Mouse (Mus musculus): ENCODE measurements around the gene Samt1.
"Not testable (repeated sequence)": the region's sequence is repeated elsewhere in the genome, so short reads cannot be mapped to it uniquely, and the experiment has no call there.

The Samt1 gene

GRCm38 (mm10) chrX:154012540-154012939, at the start of gene Samt1:
Gene Samt1, minus strand, starts transcription at chrX:154012640.
- not testable (repeated sequence) for DNase-seq (ENCODE audit: low read depth)

- DNase-seq (ENCODE audit: low read depth): not testable (repeated sequence)
These were observed 42.5 kb upstream of the Samt1 start, which contains the start of gene Gm10057 for GRCm38 (mm10) chrX:154054939-154055338. Gene Gm10057, minus strand, starts transcription at chrX:154055039.

- not testable (repeated sequence) for DNase-seq (ENCODE audit: low read depth)
These were observed 21.3 kb upstream of the Samt1 start, which contains the start of gene 4921511M17Rik for GRCm38 (mm10) chrX:154033727-154034126. Gene 4921511M17Rik, minus strand, starts transcription at chrX:154033827.

GRCm38 (mm10) chrX:153976914-153977313, 35.5 kb downstream of the Samt1 start:
- not testable (repeated sequence) for DNase-seq (ENCODE audit: low read depth)

- not testable (repeated sequence) for DNase-seq (ENCODE audit: low read depth)
These were observed 36.0 kb downstream of the Samt1 start for GRCm38 (mm10) chrX:153976467-153976866.

GRCm38 (mm10) chrX:153974450-153974849, 38.0 kb downstream of the Samt1 start:
- DNase-seq (ENCODE audit: low read depth): no peak

GRCm38 (mm10) chrX:153952866-153953265, 59.6 kb downstream of the Samt1 start:
- DNase-seq (ENCODE audit: low read depth): not testable (repeated sequence)
